Mouse (Mus musculus): ENCODE measurements around the gene Btbd9. TPM values are rescaled to one million over a fixed set of nuclear protein-coding genes. Genes with fewer than 3 reads are reported as not detected.

The Btbd9 gene
- polyA plus RNA-seq, 2 experiments, result 18.3 to 46.9 TPM

GRCm38 (mm10) chr17:30412991-30413390 lies 163.3 kb downstream of the Btbd9 start:
- no peak for TF ChIP-seq POLR2A (IDR thresholded peaks at IDR 0.05; ENCODE audit: borderline replicate concordance, extremely low read depth, insufficient read depth, insufficient read length)
- H3K4me2 ChIP-seq (replicated peaks; ENCODE audit: low read depth, low read length, severe bottlenecking), result no peak overlapping the region
- no peak overlapping the region for H3K9ac ChIP-seq (ENCODE audit: low read depth, low read length, severe bottlenecking)
- no peak overlapping the region for H3K4me3 ChIP-seq (replicated peaks; ENCODE audit: low read length)
- DNase-seq (ENCODE audit: low spot score) (no peak), ATAC-seq (ENCODE audit: low FRiP score, low read depth) (no peak)
- no peaks in the 10 kb centered on the region for H3K36me3 ChIP-seq (ENCODE audit: control insufficient read depth, insufficient read depth, low read length)
- 81% methylated on average over 3 of the region's 3 CpGs for WGBS
- no peaks in the 10 kb centered on the region for H3K4me1 ChIP-seq (ENCODE audit: control insufficient read depth, insufficient read depth, low read length)
- H3K27ac ChIP-seq (replicated peaks; ENCODE audit: low read depth, low read length), result no peak overlapping the region
- no peaks in the 10 kb centered on the region for H3K27me3 ChIP-seq (ENCODE audit: control insufficient read depth, insufficient read depth, low read length)
- H3K9me3 ChIP-seq (ENCODE audit: control insufficient read depth, low read length), result no peaks in the 10 kb centered on the region

- H3K36me3 ChIP-seq (ENCODE audit: control insufficient read depth, insufficient read depth, low read length), result no peaks in the 10 kb centered on the region
- no peak overlapping the region for H3K27ac ChIP-seq (replicated peaks; ENCODE audit: low read depth, low read length)
- no peak overlapping the region for H3K4me3 ChIP-seq (replicated peaks; ENCODE audit: low read length)
- no peaks in the 10 kb centered on the region for H3K27me3 ChIP-seq (ENCODE audit: control insufficient read depth, insufficient read depth, low read length)
- H3K9me3 ChIP-seq (ENCODE audit: control insufficient read depth, low read length), result no peaks in the 10 kb centered on the region
- 87% methylated on average over 7 of the region's 7 CpGs for WGBS
- no peak for TF ChIP-seq POLR2A (IDR thresholded peaks at IDR 0.05; ENCODE audit: borderline replicate concordance, extremely low read depth, insufficient read depth, insufficient read length)
- H3K9ac ChIP-seq (ENCODE audit: low read depth, low read length, severe bottlenecking), result no peak overlapping the region
- no peak overlapping the region for H3K4me2 ChIP-seq (replicated peaks; ENCODE audit: low read depth, low read length, severe bottlenecking)
- ATAC-seq (ENCODE audit: low FRiP score, low read depth) (no peak), DNase-seq (ENCODE audit: low spot score) (no peak)
- no peaks in the 10 kb centered on the region for H3K4me1 ChIP-seq (ENCODE audit: control insufficient read depth, insufficient read depth, low read length)
Observed at GRCm38 (mm10) chr17:30406002-30406401, 170.3 kb downstream of the Btbd9 start.

- H3K4me3 ChIP-seq (replicated peaks; ENCODE audit: low read length), result no peak overlapping the region
- no peaks in the 10 kb centered on the region for H3K9me3 ChIP-seq (ENCODE audit: control insufficient read depth, low read length)
- H3K27me3 ChIP-seq (ENCODE audit: control insufficient read depth, insufficient read depth, low read length), result no peaks in the 10 kb centered on the region
- TF ChIP-seq POLR2A (IDR thresholded peaks at IDR 0.05; ENCODE audit: borderline replicate concordance, extremely low read depth, insufficient read depth, insufficient read length), result no peak
- WGBS, result 91% methylated on average over 3 of the region's 3 CpGs
- ATAC-seq (ENCODE audit: low FRiP score, low read depth) (no peak), DNase-seq (ENCODE audit: low spot score) (no peak)
- H3K27ac ChIP-seq (replicated peaks; ENCODE audit: low read depth, low read length), result no peak overlapping the region
- H3K4me1 ChIP-seq (ENCODE audit: control insufficient read depth, insufficient read depth, low read length), result no peaks in the 10 kb centered on the region
- no peak overlapping the region for H3K4me2 ChIP-seq (replicated peaks; ENCODE audit: low read depth, low read length, severe bottlenecking)
- no peak overlapping the region for H3K9ac ChIP-seq (ENCODE audit: low read depth, low read length, severe bottlenecking)
- H3K36me3 ChIP-seq (ENCODE audit: control insufficient read depth, insufficient read depth, low read length), result no peaks in the 10 kb centered on the region
Observed at GRCm38 (mm10) chr17:30402871-30403270, 173.4 kb downstream of the Btbd9 start.

DNA sequence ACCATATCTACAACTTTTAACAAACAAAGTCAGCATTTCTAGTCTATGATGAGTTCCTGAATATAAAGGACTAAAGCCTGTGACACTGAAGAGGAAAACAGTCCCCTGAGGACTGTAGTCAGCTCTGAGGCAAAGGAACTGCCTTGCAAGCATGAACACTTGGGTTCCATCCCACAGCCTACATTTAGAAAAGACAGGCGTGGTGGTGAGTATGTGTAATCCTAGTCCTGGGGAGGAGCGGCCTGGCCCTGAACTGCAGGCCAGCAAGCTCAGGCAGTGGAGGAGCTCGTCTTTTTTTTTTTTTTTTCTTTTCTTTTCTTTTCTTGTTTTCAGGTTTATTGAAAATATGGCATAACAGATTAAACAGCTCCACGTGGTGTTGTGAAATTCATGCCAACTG lies 181.0 kb downstream of the Btbd9 start:
- no peak for ATAC-seq (ENCODE audit: low FRiP score, low read depth)
- Histone ChIP-seq H3K9me3 (ENCODE audit: control insufficient read depth, low read length) (no peaks in the 10 kb centered on the region), H3K36me3 (ENCODE audit: control insufficient read depth, insufficient read depth, low read length) (no peaks in the 10 kb centered on the region), H3K9ac (ENCODE audit: low read depth, low read length, severe bottlenecking) (no peak overlapping the region), H3K27ac (replicated peaks; ENCODE audit: low read depth, low read length) (no peak overlapping the region), H3K4me3 (replicated peaks; ENCODE audit: low read length) (no peak overlapping the region), H3K4me2 (replicated peaks; ENCODE audit: low read depth, low read length, severe bottlenecking) (no peak overlapping the region), H3K4me1 (ENCODE audit: control insufficient read depth, insufficient read depth, low read length) (no peaks in the 10 kb centered on the region), H3K27me3 (ENCODE audit: control insufficient read depth, insufficient read depth, low read length) (no peaks in the 10 kb centered on the region)
- no peak for DNase-seq (ENCODE audit: low spot score)
- TF ChIP-seq POLR2A (IDR thresholded peaks at IDR 0.05; ENCODE audit: borderline replicate concordance, extremely low read depth, insufficient read depth, insufficient read length), result no peak
- WGBS, result 79% methylated on average over 4 of the region's 4 CpGs

DNA sequence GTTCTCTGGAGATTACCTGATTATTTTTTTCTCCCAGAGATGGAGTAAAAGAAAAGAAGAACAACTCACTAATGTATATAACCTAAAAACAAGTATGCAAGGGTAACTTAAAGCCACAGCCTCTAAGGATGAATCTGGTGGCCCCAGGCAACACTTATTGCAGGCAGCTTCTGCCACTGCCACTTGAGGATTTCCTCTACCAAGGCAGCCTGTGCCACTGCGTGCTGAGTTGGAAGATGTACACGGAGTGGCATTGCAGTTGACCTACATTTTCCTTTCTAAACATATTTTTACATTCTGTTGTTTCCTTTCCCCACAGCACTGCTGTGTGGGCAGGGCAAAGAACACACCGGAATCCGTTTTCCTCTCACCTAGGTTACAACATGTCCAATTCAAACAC lies 184.3 kb downstream of the Btbd9 start:
- H3K27ac ChIP-seq (replicated peaks; ENCODE audit: low read depth, low read length), result no peak overlapping the region
- no peak for ATAC-seq (ENCODE audit: low FRiP score, low read depth)
- no peak overlapping the region for H3K9ac ChIP-seq (ENCODE audit: low read depth, low read length, severe bottlenecking)
- H3K4me3 ChIP-seq (replicated peaks; ENCODE audit: low read length), result no peak overlapping the region
- H3K4me2 ChIP-seq (replicated peaks; ENCODE audit: low read depth, low read length, severe bottlenecking), result no peak overlapping the region
- 80% methylated on average over 4 of the region's 4 CpGs for WGBS
- no peaks in the 10 kb centered on the region for H3K9me3 ChIP-seq (ENCODE audit: control insufficient read depth, low read length)
- no peak for DNase-seq (ENCODE audit: low spot score)
- H3K4me1 ChIP-seq (ENCODE audit: control insufficient read depth, insufficient read depth, low read length), result no peaks in the 10 kb centered on the region
- no peaks in the 10 kb centered on the region for H3K36me3 ChIP-seq (ENCODE audit: control insufficient read depth, insufficient read depth, low read length)
- no peaks in the 10 kb centered on the region for H3K27me3 ChIP-seq (ENCODE audit: control insufficient read depth, insufficient read depth, low read length)
- no peak for TF ChIP-seq POLR2A (IDR thresholded peaks at IDR 0.05; ENCODE audit: borderline replicate concordance, extremely low read depth, insufficient read depth, insufficient read length)

DNA sequence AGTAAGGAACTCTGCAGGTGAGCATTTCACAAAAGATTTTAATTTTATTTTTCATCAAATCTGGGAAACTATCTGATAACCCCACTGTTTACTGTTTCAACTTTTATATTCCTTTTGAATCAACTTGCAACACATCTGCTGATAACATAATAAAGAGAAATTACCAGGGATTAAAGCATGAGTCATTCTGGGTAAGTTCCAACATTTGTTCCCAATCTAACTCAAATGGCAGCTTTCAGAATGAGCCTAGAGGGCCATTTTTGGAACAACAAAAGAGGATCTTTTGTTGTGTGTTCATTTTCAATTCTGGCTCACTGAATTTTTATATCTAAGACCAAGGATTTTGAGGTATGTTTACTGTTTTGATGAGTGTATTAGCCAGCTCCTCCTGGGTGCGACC lies 185.1 kb downstream of the Btbd9 start:
- Histone ChIP-seq H3K4me3 (replicated peaks; ENCODE audit: low read length) (no peak overlapping the region), H3K27me3 (ENCODE audit: control insufficient read depth, insufficient read depth, low read length) (no peaks in the 10 kb centered on the region), H3K4me1 (ENCODE audit: control insufficient read depth, insufficient read depth, low read length) (no peaks in the 10 kb centered on the region), H3K27ac (replicated peaks; ENCODE audit: low read depth, low read length) (no peak overlapping the region), H3K36me3 (ENCODE audit: control insufficient read depth, insufficient read depth, low read length) (no peaks in the 10 kb centered on the region), H3K9me3 (ENCODE audit: control insufficient read depth, low read length) (no peaks in the 10 kb centered on the region), H3K9ac (ENCODE audit: low read depth, low read length, severe bottlenecking) (no peak overlapping the region), H3K4me2 (replicated peaks; ENCODE audit: low read depth, low read length, severe bottlenecking) (no peak overlapping the region)
- TF ChIP-seq POLR2A (IDR thresholded peaks at IDR 0.05; ENCODE audit: borderline replicate concordance, extremely low read depth, insufficient read depth, insufficient read length), result no peak
- WGBS, result 93% methylated on average over 1 of the region's 1 CpGs
- DNase-seq (ENCODE audit: low spot score), result no peak
- ATAC-seq (ENCODE audit: low FRiP score, low read depth), result no peak

All from limb, embryonic 14.5 days (tissue).